Mouse (Mus musculus) megakaryocyte-erythroid progenitor cell, adult 5 weeks (primary cell): ENCODE results near the gene Pla2g15. TPM values are rescaled to one million over a fixed set of nuclear protein-coding genes. Genes with fewer than 3 reads are reported as not detected.

Source experiments
- polyA plus RNA-seq: library from polyadenylated mRNA; stranded (reverse); fragments of >175 nt; gene quantifications from 2 replicates; pipeline ENCODE4 v1.2.3, GENCODE M21; 2012

The Pla2g15 gene
- 11.0 and 14.7 TPM in 2 replicates for polyA plus RNA-seq

DNA sequence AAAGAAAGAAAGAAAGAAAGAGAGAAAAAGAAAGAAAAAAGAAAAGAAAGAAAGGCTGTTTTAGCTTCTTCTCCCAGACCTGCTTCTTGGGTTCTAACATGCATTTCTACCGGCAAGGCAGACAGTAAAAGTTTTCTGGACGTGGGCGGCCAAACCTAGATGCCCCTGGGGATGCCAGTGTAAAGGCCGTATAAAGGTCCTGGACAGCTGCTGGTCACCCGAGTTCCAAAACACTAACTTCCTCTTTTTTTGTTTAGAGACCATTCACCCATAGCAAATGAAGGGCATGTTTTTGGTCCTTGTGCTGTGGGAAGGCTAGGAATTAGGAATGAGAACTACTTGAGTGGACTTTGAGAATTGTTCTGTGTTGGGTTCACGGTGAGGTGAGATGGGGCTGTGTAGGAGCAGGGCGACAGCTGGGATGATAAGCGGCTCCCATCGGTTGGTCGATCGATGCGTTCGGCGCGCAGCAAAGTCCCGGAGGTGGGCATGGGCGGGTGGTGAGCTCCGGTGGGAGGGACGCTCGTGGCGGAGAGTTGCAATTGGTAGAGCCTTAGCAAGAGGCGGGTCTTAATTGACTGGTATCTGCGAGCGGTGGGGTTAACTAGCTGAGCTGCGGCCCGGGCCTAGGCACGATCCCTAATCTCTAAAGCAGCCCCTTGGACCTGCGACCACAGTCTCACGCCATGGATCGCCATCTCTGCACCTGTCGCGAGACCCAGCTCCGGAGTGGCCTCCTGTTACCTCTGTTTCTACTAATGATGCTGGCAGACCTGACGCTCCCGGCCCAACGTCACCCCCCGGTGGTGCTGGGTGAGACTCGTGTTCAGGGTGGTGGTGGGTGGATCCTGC, at the start of gene Pla2g15:
Gene Pla2g15 (plus strand): TSS at position 599 of the 852 bp plus-strand sequence.

DNA sequence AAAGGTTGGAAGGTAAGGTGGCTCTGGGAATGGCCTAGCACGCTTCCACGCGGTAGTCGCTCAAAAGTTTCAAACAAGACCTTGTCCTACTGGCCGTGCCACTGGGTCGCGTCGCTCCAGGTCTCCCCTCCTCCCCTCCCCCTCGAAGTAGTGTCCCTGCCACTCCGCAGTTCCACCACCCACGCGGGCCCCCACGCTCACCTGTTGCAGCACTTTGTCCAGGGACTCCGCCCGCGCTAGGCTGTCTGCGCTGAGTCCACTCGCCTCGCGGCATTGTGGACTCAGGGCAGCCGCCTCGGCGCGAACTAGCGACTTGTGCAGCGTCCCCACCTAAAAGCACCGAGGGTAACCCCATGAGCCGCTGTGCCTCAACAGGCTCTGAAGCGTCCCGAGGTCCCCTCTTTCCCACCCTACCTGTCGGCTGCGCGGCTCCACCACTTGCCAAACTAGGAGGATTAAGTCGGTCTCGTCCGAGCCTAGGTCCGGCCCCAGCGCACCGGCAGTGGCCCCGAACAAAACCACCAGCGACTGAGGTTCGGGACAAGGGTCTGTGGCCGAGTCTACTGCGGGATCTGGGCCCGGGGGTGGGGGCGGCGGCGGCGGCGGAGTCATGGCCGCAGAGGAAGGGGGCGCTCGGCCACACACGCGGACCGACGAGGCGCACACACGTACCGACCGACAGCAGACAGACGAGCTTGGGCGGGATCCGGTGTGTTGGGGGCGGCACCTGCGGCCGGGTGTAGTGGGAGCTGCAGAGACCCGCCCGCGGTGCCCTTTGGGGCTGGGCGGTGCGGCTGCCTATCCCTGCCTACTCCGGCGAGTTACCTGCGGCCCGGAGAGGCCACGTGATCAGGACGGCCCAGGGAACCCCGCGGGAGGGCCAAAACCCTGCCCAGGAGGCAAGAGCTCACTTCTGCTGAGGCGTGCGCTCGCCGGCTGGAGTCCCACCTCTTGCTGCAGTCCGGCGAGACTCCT, 13.8 kb upstream of the Pla2g15 start, which contains the start of gene Esrp2:
Gene Esrp2 (minus strand): TSS at position 819 of the 975 bp plus-strand sequence.

DNA sequence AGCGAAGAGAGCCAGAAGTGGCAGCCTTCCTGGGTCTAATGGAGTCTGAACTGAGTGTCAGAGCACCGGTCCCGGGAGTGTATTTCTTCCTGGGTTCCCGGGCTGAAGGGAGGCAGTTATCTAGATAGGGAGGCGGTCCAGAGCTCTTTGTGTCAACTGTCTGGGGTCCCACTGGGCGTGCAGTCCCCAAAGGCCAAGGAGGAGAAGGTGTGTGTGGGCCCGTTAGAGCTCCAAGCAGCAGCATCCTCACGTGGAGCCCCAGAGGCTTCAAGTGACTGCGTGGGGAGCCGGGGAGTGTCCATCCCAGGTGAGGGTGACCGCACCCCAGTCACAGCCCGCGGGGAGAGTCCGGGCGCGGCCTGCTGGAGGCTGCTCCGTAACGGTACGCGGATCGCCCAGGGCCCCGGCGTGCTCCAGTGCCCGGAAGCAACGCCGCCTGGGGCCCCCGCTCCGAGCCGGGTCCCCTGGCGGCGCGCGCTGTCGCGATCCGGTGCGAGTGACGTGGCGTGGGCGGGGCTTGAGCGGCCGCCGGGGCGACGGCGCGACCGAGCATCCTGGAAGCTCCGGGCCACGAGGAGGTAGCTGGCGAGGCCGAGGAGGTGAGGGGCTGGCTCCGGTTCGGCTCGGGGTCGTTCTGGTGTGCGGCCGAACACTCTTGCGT, 18.3 kb downstream of the Pla2g15 start, which contains the start of gene Slc7a6:
Gene Slc7a6 (plus strand): TSS at position 502 of the 661 bp plus-strand sequence.

DNA sequence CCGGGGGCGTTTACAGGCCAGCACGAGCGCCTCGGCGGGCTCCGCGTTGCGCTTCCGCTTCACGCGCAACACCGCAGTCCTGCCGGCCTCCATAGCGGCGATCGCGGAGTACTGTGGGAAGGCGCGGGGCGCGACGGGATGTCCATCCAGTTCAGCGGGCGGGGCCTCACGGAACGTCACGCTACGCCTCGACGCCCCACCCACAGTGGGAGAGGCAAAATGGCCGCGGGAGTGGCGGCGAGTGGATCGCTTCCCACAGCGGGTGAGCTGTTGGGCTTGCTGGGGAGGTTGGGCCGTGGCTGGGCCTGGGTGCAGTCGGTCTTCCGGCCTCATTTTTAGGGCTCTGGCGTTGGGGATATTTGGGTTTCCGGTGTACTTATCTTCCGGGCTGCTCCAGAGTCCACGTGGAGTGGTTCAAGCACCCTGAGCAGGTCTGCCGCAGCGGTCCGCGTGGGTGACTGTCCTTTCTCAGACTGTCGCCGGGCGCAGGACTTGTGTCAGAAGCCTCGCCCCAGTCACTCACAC, 60.7 kb downstream of the Pla2g15 start, which contains the start of the genes Slc7a6os and Prmt7:
Gene Slc7a6os (minus strand): TSS at position 115 of the 525 bp plus-strand sequence.
Gene Prmt7 (plus strand): TSS at position 116 of the 525 bp plus-strand sequence.

Other genes starting within 250 kb of the Pla2g15 start
- gene Pskh1, start 250.0 kb upstream of the Pla2g15 start, polyA plus RNA-seq, result 11.2 and 12.3 TPM in 2 replicates
- 0.23 and 0.56 TPM in 2 replicates for gene Ctrl, start 216.5 kb upstream of the Pla2g15 start, polyA plus RNA-seq
- gene Psmb10, start 212.0 kb upstream of the Pla2g15 start, polyA plus RNA-seq, result 590 and 652 TPM in 2 replicates
- 0.78 and 0.79 TPM in 2 replicates for gene Lcat, start 207.0 kb upstream of the Pla2g15 start, polyA plus RNA-seq
- gene Slc12a4, start 184.3 kb upstream of the Pla2g15 start, polyA plus RNA-seq, result 10.0 and 12.7 TPM in 2 replicates
- not detected in 2 replicates for gene Dpep3, start 171.0 kb upstream of the Pla2g15 start, polyA plus RNA-seq
- 3.3 and 4.1 TPM in 2 replicates for gene Dus2, start 159.1 kb upstream of the Pla2g15 start, polyA plus RNA-seq
- not detected in 2 replicates for gene Dpep2nb, start 144.4 kb upstream of the Pla2g15 start, polyA plus RNA-seq
- 25.8 and 27.4 TPM in 2 replicates for gene Ddx28, start 138.5 kb upstream of the Pla2g15 start, polyA plus RNA-seq
- gene Nfatc3, start 91.6 kb upstream of the Pla2g15 start, polyA plus RNA-seq, result 11.1 and 13.5 TPM in 2 replicates
- 0.71 and 3.2 TPM in 2 replicates for gene Esrp2, start 13.4 kb upstream of the Pla2g15 start, polyA plus RNA-seq
- gene Slc7a6, start 18.5 kb downstream of the Pla2g15 start, polyA plus RNA-seq, result 11.6 and 15.8 TPM in 2 replicates
- 29.0 and 42.4 TPM in 2 replicates for gene Slc7a6os, start 60.5 kb downstream of the Pla2g15 start, polyA plus RNA-seq
- gene Prmt7, start 60.5 kb downstream of the Pla2g15 start, polyA plus RNA-seq, result 26.8 and 28.8 TPM in 2 replicates
- gene Smpd3, start 187.6 kb downstream of the Pla2g15 start, polyA plus RNA-seq, result 0.20 and 0.26 TPM in 2 replicates